Mouse (Mus musculus) liver, postnatal 0 days (tissue): ENCODE results near the gene Clic4. TPM values are rescaled to one million over a fixed set of nuclear protein-coding genes. Genes with fewer than 3 reads are reported as not detected.

Experiments used
- ATAC-seq: fragments of 200-750 bp; cut with Nextera tagmentation; 2 replicates; pipeline ENCODE4 v1.8.0; 2017; ENCODE audit warnings: mild to moderate bottlenecking, moderate library complexity
- DNase-seq: peaks from one replicate; pipeline ENCODE4 v3.0.0-alpha.2; 2016
- H3K27ac ChIP-seq: fragments of 300-500 bp; sonication (generic); 2 replicates; pipeline ENCODE4 v1.5.1; 2014; ENCODE audit warnings: antibody characterized with exemption, moderate library complexity, mild to moderate bottlenecking, low read depth
- H3K27me3 ChIP-seq: fragments of 300-500 bp; sonication (generic); 2 replicates; pipeline ENCODE4 v1.6.1; 2014; ENCODE audit warnings: low read length, control low read depth, mixed read lengths; ENCODE audit not compliant: insufficient read depth
- H3K36me3 ChIP-seq: fragments of 300-500 bp; sonication (generic); replicated peaks from 2 replicates; pipeline ENCODE4 v1.6.1; 2014; ENCODE audit warnings: mild to moderate bottlenecking, control low read depth, low read length, moderate library complexity, mixed read lengths; ENCODE audit not compliant: insufficient read depth
- H3K4me1 ChIP-seq: fragments of 300-500 bp; sonication (generic); 2 replicates; pipeline ENCODE4 v1.6.1; 2014; ENCODE audit warnings: antibody characterized with exemption, mild to moderate bottlenecking, control low read depth; ENCODE audit not compliant: insufficient read depth
- H3K4me2 ChIP-seq: fragments of 300-500 bp; sonication (generic); 2 replicates; pipeline ENCODE4 v1.6.1; 2014; ENCODE audit warnings: low read depth, mild to moderate bottlenecking, low read length, moderate library complexity, mixed read lengths
- H3K4me3 ChIP-seq: fragments of 300-500 bp; sonication (generic); 2 replicates; pipeline ENCODE4 v1.5.1; 2014; ENCODE audit warnings: low read depth, low read length
- H3K9ac ChIP-seq: fragments of 300-500 bp; sonication (generic); replicated peaks from 2 replicates; pipeline ENCODE4 v1.6.1; 2014; ENCODE audit warnings: mild to moderate bottlenecking, moderate library complexity
- H3K9me3 ChIP-seq: fragments of 300-500 bp; sonication (generic); 2 replicates; pipeline ENCODE4 v1.6.1; 2016; ENCODE audit warnings: mild to moderate bottlenecking, control low read depth, low read length, mixed read lengths
- CTCF ChIP-seq: sonication (generic); IDR thresholded peaks from 2 replicates; pipeline ENCODE4 v1.5.1; 2016; ENCODE audit warnings: antibody characterized with exemption, low read depth
- EP300 ChIP-seq: IDR thresholded peaks from 2 replicates; pipeline ENCODE4 v1.6.1; 2016; ENCODE audit warnings: antibody characterized with exemption, low read depth, mild to moderate bottlenecking
- WGBS: fragments of 180-500 bp; shearing (Covaris S2); extraction: QIAGEN DNeasy Blood & Tissue Kit; methylation state at CpG from one replicate; pipeline ENCODE4 v1.1.7; 2014; ENCODE audit not compliant: insufficient replicate concordance; 5-methylcytosine and 5-hydroxymethylcytosine counted together
- polyA plus RNA-seq: library from polyadenylated mRNA; unstranded; fragments of >200 nt; fragmentation: Nextera tagmentation; extraction: Ambion mirVana; gene quantifications from 2 replicates; pipeline ENCODE4 v1.2.1, GENCODE M21; 2015

Gene Clic4
- polyA plus RNA-seq, 1 experiment from 2014 or later = 64.6 TPM

- no peak overlapping the region for H3K9ac ChIP-seq
- H3K27ac ChIP-seq = no peak overlapping the region
- H3K36me3 ChIP-seq = peaks cover 13% of the 10 kb centered on the region
- no peak overlapping the region for H3K4me2 ChIP-seq
- no peak overlapping the region for H3K4me3 ChIP-seq
- DNase-seq (no peak), ATAC-seq (no peak)
- no peak for TF ChIP-seq EP300
- no peak for TF ChIP-seq CTCF
- peaks cover 31% of the 10 kb centered on the region for H3K4me1 ChIP-seq
- H3K9me3 ChIP-seq = no peaks in the 10 kb centered on the region
- whole genome bisulfite sequencing = 76% methylated on average over 7 of the region's 7 CpGs
- H3K27me3 ChIP-seq = no peaks in the 10 kb centered on the region
Measured at GRCm38 (mm10) chr4:135258521-135258920, 14.1 kb downstream of the Clic4 start.

- peaks cover 13% of the 10 kb centered on the region for H3K36me3 ChIP-seq
Measured at GRCm38 (mm10) chr4:135257881-135258476, 14.6 kb downstream of the Clic4 start.

DNA sequence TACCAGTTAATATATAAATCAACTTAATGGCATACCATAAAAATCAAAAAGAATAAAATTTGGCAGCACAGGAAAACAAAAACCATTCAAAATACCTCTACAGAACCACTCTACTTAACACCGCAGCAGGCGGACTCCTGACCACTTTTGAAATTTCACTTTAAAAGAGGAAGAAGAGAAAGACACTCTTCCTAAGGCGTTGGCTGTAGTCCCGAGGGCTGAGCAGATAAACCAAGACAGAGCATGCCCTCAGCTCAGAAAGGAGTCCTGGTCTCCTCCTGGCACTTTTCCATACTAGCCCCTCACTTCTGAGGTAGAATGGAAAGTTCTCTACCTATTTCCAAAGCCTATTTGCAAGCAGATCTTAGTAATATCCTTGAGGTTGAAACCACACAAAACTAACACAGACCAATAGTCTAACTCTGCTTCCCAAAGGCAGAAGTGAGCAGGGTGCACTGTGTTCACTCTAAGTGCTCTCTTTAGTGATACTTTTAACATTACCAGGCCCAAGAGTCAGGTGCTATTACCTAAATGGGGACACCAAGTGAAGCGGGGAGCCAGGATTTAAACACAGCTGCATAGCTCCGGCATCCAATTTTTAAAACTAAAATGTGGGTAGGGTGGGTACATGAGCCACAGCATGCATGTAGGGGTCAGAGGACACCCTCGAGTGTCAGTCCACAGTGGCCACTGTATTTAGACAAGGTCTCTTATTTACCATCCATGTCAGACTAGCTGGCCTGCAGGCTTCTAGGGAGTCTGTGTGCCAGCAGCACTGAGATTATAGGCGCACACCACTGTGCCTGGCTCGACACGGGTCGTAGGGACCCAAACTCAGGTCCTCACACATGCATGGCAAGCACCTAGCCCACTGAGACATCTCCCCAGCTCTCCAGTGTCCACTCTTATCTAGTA lies 15.8 kb downstream of the Clic4 start:
- WGBS = 58% methylated on average over 11 of the region's 11 CpGs

More at GRCm38 (mm10) chr4:135257881-135258476, 14.6 kb downstream of the Clic4 start:
- ATAC-seq (no peak), DNase-seq (no peak)
- H3K4me3 ChIP-seq = no peak overlapping the region
- H3K4me2 ChIP-seq = no peak overlapping the region
- TF ChIP-seq EP300 (no peak), CTCF (no peak)
- no peaks in the 10 kb centered on the region for H3K9me3 ChIP-seq
- peaks cover 36% of the 10 kb centered on the region for H3K4me1 ChIP-seq
- H3K27me3 ChIP-seq = no peaks in the 10 kb centered on the region
- 79% methylated on average over 9 of the region's 9 CpGs for WGBS
- H3K27ac ChIP-seq = no peak overlapping the region
- H3K9ac ChIP-seq = no peak overlapping the region

DNA sequence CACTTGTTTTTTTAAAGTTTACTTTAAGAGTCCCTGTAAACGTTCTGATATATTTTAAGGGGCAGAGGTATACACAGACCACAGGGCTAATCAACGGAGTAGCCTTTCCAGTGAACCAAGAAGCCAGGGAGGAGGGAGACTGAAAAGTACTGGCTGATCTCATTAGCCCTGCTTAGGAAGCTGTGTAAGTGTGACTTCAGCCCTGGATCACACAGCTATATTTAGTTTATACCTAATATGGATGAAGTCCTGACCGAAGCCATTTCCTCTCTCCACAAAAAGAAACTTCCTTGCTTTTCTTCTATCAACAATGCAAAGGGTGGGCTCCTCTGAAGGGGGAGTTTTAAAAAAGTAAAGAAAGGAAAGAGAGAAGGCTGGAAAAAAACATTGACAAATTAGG lies 17.8 kb downstream of the Clic4 start:
- 22% methylated on average over 3 of the region's 3 CpGs for WGBS

More for the DNA sequence above, 15.8 kb downstream of the Clic4 start:
- Histone ChIP-seq H3K4me1 (peaks cover 40% of the 10 kb centered on the region), H3K4me2 (no peak overlapping the region), H3K36me3 (peaks cover 10% of the 10 kb centered on the region), H3K27me3 (no peaks in the 10 kb centered on the region), H3K4me3 (no peak overlapping the region), H3K9ac (no peak overlapping the region; the same call in 1 of the 2 replicates), H3K9me3 (no peaks in the 10 kb centered on the region), H3K27ac (peak overlapping the region; percentile 7; the same call in 1 of the 2 replicates)
- ATAC-seq (no peak), DNase-seq (no peak)
- TF ChIP-seq CTCF (no peak), EP300 (no peak)

DNA sequence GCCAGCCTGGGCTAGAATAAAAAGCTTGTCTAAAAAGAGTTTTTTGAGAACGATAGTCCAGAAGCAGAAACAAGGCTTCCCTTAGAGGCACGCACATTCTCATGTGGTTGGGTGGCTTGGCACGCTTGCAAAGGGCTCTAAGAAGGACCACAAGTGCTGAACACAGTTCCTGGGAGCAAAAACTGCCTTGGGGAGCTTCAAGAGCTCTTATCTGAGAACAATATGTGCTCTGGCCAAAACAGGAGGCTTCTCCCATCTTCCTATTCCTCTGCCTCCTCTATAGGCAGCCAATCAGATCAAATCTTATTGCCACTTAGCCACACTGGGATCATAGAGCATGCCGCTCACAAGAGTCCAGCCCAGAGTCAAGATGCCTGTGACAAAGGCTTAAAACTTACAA lies 18.3 kb downstream of the Clic4 start:
- Histone ChIP-seq H3K4me3 (no peak overlapping the region), H3K4me1 (peaks cover 43% of the 10 kb centered on the region), H3K36me3 (peaks cover 3% of the 10 kb centered on the region), H3K27ac (peak overlapping the region; percentile 68), H3K9me3 (no peaks in the 10 kb centered on the region), H3K9ac (no peak overlapping the region), H3K4me2 (no peak overlapping the region), H3K27me3 (no peaks in the 10 kb centered on the region)
- no peak for TF ChIP-seq CTCF
- no peak for TF ChIP-seq EP300
- DNase-seq = no peak
- ATAC-seq = no peak
- 49% methylated on average over 4 of the region's 4 CpGs for WGBS

More for the DNA sequence above, 17.8 kb downstream of the Clic4 start:
- TF ChIP-seq CTCF (no peak), EP300 (no peak)
- Histone ChIP-seq H3K36me3 (peaks cover 3% of the 10 kb centered on the region), H3K9ac (no peak overlapping the region), H3K9me3 (no peaks in the 10 kb centered on the region), H3K4me3 (no peak overlapping the region), H3K4me2 (no peak overlapping the region), H3K27ac (peak overlapping the region; percentile 68), H3K4me1 (peaks cover 43% of the 10 kb centered on the region), H3K27me3 (no peaks in the 10 kb centered on the region)
- ATAC-seq (peak; percentile 15; the same call in 1 of the 2 replicates), DNase-seq (no peak)
